Mouse (Mus musculus): ENCODE data around the gene Hrnr. TPM values are rescaled to one million over a fixed set of nuclear protein-coding genes. Genes with fewer than 3 reads are reported as not detected.

Hrnr gene
- total RNA-seq, 2 experiments from 2014 or later, result not detected

Other genes starting within 250 kb of the Hrnr start
- not detected for gene Crnn, start 175.0 kb upstream of the Hrnr start, total RNA-seq (2021)
- gene Flg2, start 122.5 kb upstream of the Hrnr start, total RNA-seq (2021), result not detected
- gene Flg, start 46.2 kb upstream of the Hrnr start, total RNA-seq (2021), result not detected
- not detected for gene Rptn, start 74.0 kb downstream of the Hrnr start, total RNA-seq (2021)
- gene Tchh, start 122.6 kb downstream of the Hrnr start, total RNA-seq (2021), result under 1 TPM; 0.07 to 0.17 TPM
- not detected for gene Tchhl1, start 149.0 kb downstream of the Hrnr start, total RNA-seq (2021)
- gene S100a11, start 200.7 kb downstream of the Hrnr start, total RNA-seq (2021), result 100 to 1,000 TPM; 212 to 217 TPM
- gene S100a10, start 235.3 kb downstream of the Hrnr start, total RNA-seq (2021), result 100 to 1,000 TPM; 143 to 197 TPM

Data from heart, postnatal 10 days (tissue).